Comparison of ENCODE assay signal across 16 mouse cellular contexts in genomic region chr7:139323026-139323425, GRCm38 (mm10).
"Had no signal": no experiment of that assay in that cellular context is flagged by ENCODE, and none has a peak within 500 bp of the region (broad histone marks: within the 10 kb centered on the region; RNA-seq: fewer than 3 reads in every experiment).

No protein-coding gene starts in this region.

- H3K4me2 ChIP-seq: lung, embryonic 15.5 days; midbrain, embryonic 12.5 days; neural tube, embryonic 12.5 days; stomach, embryonic 15.5 days had no signal

- H3K9me3 ChIP-seq: lung, embryonic 15.5 days; stomach, embryonic 15.5 days had no signal

- DNase-seq: lung, adult 2 months; lung, postnatal 14 days; lung, postnatal 36 days; midbrain, embryonic 14.5 days; right cerebral cortex, postnatal 14 days; thymus, adult 2 months; thymus, postnatal 25 days; thymus, postnatal 4 days had no signal

- H3K4me3 ChIP-seq: lung, embryonic 15.5 days; megakaryocyte, embryonic 14.5 days; midbrain, embryonic 12.5 days; neural tube, embryonic 12.5 days; stomach, embryonic 15.5 days had no signal

- H3K4me1 ChIP-seq: stomach, embryonic 15.5 days had no signal

- H3K9ac ChIP-seq: lung, embryonic 15.5 days; midbrain, embryonic 12.5 days; neural tube, embryonic 12.5 days; stomach, embryonic 15.5 days had no signal

- H3K27me3 ChIP-seq: lung, embryonic 15.5 days; midbrain, embryonic 12.5 days; neural tube, embryonic 12.5 days; stomach, embryonic 15.5 days had no signal

- H3K27ac ChIP-seq: lung, embryonic 15.5 days; macrophage; midbrain, embryonic 12.5 days; neural tube, embryonic 12.5 days; stomach, embryonic 15.5 days; stomach, postnatal 0 days had no signal

- H3K36me3 ChIP-seq: lung, embryonic 15.5 days; midbrain, embryonic 12.5 days; neural tube, embryonic 12.5 days; stomach, embryonic 15.5 days had no signal

- ATAC-seq: lung, postnatal 0 days had no signal
